Mouse (Mus musculus): ENCODE measurements at regions not wholly inside any gene's neighbourhood (a gene's known extent, or its start where the extent isn't known, plus 50 kb on each side); places are given as distances from the start of the nearest gene placed in this dataset.

DNA sequence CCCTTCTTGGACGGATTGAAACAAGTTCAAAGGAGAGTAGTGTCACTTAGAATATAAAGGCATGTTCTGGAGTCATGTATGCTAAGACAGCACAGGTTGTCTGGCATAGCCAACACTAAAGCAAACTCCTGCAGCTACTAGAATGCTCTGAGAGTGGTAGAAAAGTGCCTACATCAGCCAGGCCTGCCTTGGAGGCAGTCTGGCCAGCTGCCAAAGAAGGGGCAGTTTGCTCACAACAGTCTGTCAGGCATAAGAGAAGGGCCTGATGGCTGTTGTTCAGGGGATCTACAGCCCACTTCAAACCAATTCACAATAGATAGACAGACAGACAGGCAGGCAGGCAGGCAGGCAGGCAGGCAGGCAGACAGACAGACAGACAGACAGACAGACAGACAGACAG is 136.5 kb upstream of the Dap start:
- peak in 1 of 2 experiments; percentile 12 for DNase-seq (ENCODE audit: inconsistent age in 2 of 2, low spot score in 1 of 2)

DNA sequence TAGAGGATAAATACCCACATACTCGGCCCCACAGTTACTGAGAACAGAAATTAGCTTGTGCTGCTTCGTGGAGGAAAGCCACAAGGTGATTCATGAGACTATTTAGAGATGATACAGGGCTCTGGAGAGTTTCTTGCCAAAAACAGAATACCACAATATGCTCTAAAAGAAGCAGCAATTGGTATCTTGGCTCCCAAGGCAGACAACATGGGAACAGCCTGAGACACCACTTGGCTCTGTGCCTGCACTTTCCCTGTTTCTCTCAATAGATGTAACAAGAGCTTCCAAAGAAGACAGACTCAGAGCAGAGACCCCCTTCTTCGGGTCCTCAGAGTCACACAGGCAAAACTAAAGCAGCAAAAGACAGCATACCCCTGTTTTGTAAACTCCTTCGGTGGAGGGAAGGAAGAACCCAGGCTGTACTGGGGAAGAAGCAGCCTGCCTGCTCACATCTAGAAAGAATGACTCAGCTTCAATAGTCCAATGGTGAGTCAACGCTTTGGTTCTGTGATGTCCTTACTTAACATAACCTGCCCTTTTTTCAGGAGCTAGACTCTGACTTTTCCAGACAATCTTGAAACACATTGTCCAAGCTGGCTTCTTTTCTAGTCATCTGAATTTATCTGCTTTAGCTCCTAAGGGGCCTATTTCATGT is 132.1 kb upstream of the Dap start:
- DNase-seq (ENCODE audit: inconsistent age in 2 of 2, low spot score in 1 of 2): peak in 1 of 2 experiments; percentile 29

DNA sequence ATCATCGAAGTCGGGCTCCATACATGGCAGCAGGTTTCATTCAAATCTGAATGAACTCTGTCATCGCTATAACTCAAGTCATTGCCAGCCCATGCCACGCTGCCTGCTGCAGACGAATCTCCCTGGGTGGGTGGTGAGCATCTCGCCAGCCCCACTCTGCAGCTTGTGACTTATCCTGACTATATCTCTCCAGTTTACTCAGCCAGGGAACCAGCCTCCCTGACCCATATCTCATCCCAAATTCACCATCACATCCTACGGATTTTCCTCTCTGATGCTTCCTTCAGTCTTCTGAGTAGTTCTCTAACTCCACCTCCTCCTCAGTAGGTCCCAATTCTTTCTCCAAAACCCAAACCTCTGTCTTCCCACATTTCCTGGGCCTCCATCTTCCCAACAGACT is 127.9 kb upstream of the Dap start:
- DNase-seq (ENCODE audit: inconsistent age in 2 of 2, low spot score in 1 of 2): no peak

DNA sequence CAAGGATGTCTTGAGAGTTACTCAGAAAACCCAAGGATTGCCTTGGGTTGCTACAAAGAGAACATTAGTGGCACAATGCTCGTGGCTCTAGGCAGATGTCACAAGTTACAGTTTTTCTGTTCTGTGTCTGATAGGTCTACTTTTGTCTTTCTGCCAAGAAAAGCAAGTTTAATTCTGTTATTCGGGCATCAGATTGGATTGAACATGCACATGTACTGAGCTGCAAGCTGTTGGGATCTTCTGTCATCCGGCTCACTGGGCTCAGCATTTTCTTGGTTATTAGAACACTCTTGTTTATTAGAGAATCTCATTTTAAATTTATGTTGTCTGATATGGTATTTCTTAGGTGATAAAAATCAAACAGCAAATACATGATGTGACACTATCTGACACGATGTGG is 126.8 kb upstream of the Dap start:
- DNase-seq (ENCODE audit: inconsistent age in 2 of 2, low spot score in 1 of 2): peak in 1 of 2 experiments; percentile 26

DNA sequence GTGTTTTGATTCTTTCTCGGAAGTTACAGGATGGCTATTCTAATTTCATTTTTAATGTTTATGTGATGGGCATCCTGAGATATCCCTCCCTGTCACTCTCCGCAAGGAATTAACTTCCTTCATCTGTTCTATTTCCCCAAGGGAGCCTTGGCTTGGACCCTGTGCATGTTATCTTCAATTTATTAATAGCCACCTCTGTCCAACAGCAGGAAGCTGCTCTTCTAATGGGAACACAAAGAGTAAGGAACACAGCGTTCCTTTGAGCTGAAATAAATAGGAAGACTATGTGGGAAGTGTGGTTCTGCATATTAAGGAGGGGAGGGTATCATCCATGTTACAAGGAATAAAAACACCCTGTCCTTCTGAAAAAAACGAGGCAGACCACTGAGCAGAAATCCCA is 119.4 kb upstream of the Dap start:
- no peak for DNase-seq (ENCODE audit: inconsistent age in 2 of 2, low spot score in 1 of 2)

DNA sequence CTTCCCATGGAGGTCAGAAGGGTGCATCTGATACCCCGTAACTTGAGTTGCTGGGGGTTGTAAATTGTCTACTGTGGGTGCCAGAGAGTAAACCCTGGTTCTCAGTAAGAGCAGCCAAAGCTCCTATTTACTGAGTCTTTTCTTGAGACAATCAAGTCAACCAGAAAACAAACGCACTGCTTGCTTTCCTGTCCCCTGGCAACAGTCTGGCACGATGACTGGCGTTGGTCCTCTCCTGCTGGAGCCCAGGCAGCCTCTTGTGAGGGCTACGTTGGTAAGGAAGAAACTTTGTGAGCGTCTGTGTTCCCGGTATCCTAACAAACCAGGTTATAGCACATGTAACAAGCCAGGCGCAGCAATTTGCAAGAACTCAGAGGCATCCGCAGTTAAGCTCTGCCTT is 117.2 kb upstream of the Dap start:
- no peak for DNase-seq (ENCODE audit: inconsistent age in 2 of 2, low spot score in 1 of 2)

DNA sequence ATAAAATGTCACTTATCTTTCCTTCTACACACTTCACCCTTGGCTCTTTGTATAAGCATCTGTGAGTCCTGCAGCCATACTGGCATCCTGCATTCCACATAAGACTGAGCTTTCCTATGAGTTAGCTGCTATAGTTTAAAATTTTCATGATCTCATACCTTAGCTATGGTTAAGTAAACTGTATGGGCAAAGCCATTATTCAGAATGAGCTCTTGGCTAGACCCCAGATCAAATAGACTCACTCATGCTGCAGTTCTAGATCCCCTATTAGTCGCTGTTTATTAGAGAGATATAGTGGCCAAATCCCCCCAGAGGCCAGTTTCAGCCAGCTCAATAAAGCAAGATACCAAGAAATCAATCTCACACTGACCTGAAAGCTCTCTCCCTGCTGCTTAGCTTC is 110.9 kb upstream of the Dap start:
- DNase-seq (ENCODE audit: inconsistent age in 2 of 2, low spot score in 1 of 2): no peak

DNA sequence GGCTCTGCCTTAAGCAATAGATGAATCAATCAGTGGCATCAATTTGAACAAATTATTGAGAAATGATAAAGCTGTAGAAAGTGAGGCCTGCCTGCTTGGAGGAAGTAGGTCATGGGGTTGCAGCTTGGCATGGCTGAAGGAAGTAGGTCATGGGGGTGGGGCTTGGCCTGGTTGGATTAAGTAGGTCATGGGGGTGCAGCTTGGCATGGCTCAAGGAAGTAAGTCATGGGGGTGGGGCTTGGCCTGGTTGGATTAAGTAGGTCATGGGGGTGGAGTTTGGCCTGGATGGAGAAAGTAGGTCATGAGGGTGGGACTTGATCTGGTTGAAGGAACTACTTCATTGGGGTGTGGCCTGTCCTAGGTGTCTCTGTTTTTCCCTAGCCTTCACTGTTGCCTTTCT is 106.8 kb upstream of the Dap start:
- peak in 1 of 2 experiments; percentile 27 for DNase-seq (ENCODE audit: inconsistent age in 2 of 2, low spot score in 1 of 2)

DNA sequence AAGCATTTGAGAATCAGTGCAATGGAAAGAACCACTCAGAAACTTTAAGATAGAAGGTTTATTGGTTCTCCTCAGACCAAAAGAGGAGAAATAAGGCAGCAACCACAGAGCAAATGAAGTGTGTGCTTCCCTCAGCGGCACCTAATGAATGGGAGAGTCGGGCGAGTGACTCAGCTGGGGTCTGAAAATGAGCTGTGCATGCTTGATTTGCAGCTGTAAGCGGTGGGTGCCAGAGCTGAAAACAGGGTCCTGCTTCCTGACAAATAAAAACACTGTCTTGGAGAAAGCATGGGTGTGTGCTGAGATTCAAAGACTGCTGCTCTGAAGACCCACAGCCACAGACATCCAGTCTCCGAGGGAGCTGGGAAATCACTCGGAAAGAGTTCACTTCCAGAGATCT is 104.0 kb upstream of the Dap start:
- DNase-seq (ENCODE audit: inconsistent age in 2 of 2, low spot score in 1 of 2): no peak

DNA sequence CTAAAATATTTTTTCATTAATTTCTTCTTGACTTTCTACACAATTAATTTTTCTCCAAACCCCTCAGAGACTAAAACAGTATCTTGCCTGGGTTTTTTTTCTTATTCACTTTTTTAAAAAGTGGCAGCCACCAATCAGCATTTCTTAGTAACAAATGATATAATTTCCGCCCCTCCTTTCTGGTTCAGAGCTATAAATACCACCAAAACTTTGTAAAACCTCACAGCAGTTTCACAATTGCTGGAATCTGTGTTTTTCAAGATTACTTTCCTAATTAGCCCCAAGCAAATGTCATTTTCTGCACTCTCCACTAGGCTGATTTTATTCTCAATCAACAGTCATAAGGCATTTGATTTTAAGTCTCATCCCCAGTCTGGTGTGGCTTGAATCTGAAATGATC is 98.3 kb upstream of the Dap start:
- DNase-seq (ENCODE audit: inconsistent age in 2 of 2, low spot score in 1 of 2): no peak

DNA sequence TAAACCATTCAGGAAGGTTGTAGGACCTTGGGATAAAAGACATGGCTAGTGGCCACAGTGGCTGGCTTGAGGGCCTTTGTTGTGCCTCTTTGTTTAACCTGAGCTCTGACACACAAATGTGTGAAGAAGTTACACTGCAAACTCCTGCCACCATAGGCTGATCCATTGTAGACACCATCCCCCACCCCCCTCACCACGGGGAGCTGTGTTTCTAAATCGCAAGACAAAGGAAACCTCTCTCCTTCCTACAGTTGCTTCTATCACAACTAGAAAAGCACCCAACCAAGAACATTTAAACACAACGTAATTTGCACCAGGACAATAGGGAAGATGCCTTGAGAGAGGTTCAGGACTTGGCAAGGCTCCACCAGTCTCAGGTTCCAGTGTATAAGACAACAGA is 97.1 kb upstream of the Dap start:
- no peak for DNase-seq (ENCODE audit: inconsistent age in 2 of 2, low spot score in 1 of 2)

DNA sequence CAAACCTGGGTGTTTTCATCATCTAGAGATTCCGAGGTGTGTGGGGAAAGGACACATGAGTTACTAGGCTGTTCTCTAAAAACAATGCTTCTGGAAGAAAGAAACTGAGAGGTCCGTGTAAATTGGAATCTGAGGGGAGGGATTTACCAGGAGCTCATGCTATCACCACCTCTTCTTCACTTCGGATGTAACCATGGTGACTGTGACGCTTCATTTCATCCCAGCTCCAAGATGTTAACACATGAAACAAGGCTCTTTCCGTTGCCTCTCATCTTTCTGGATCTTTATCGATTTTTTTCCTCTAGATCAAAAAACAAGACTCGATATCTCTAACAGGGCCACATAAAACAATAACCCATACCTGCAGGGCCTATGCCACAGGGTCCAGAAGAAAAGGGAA is 89.2 kb upstream of the Dap start:
- no peak for DNase-seq (ENCODE audit: inconsistent age in 2 of 2, low spot score in 1 of 2)

DNA sequence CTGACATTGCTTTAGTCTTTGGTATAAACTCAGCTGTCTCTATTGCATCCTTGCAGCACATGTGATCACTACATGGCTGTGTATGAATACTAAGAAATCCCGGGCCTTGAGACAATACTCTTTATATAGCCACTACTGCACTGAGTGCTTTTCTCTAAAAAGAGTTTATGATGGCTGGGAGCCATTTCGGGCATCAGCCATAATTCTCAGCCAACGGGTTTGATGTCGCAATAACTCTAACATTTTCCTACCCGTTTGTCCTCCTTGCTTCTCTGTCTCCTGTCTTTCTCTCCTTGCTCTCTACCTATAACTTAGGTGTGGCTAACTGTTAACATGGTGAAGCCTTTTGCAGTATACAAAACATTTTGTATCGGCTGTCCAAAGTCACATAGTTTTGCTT is 85.5 kb upstream of the Dap start:
- no peak for DNase-seq (ENCODE audit: inconsistent age in 2 of 2, low spot score in 1 of 2)

DNA sequence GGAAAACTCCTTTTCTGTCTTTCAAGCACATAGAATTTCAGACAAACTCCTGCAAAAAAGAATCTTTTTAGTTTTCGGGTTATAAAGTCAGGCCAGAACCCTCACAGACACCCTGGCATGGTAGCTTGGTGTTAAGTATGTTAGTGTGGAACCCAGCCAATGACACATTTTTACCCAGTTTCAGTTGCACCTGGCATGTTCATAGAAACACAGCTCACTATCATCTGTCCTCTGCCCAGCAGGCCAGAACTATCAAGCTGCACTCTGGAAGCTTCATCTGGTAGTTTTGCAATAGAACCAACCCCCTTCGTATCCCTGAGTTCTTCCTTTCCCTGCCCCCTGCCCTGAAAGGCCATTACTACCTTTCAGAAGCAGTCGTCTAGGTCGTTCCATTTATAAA is 82.4 kb upstream of the Dap start:
- DNase-seq (ENCODE audit: inconsistent age in 2 of 2, low spot score in 1 of 2): no peak

DNA sequence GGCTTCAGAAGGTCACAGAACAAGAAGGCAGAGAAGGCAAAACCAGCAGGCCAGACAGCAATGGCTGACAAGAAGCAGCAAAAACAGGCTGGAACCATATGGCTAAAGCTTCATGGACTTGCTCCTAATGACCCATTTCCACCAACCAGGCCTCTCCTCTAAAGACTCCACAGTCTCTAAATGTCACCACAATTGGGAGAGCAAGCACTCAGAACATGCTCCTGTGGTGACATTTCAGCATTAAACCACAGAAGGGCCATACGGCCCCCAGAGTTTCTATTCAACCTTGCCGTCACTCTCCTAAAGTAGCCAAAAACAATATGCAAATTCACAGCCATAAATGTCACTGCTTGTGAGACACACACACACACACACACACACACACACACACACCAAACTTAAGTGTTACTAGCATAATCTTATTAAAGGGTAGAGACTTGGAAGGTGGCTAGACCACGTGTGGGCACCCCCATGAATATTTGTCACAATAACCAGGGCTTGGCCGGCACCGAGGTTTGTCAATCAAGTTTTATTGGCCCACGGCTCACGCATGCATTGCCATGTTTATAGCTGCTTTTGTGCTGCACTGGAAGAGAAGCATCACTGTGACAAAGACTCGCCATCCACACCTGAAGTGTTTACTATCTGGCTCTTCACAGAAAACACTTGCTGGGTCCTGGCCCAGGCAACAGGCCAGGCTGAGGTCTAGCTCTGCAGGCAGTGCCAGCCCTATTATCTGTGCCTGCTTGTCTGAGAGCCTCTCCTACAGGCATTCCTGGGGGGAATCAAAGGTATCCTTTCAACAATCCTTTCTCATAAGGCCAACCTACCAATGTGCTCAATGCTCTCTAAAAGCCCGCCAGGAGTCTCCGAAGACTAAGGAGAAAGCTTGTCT is 75.6 kb upstream of the Dap start:
- DNase-seq (ENCODE audit: inconsistent age in 2 of 2, low spot score in 1 of 2): no peak

DNA sequence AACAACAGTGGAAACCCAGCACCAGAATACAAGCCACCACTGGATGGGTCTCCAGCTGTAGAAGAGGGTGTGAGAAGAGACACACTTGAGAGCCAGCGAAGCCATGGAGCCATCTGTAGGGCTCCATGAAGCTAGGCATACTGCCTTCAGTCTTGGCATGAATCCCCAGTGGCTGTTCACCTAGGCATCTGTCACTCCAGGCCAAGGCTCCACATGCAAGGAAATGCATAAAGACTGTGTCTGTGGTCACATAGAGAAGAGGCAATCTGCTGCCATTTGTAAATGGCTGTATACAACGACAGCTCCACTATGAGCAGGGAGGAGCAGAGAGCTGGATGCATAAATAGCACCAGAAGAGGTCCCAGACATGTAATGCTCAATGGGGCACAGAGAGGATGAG is 74.3 kb upstream of the Dap start:
- DNase-seq (ENCODE audit: inconsistent age in 2 of 2, low spot score in 1 of 2): no peak

DNA sequence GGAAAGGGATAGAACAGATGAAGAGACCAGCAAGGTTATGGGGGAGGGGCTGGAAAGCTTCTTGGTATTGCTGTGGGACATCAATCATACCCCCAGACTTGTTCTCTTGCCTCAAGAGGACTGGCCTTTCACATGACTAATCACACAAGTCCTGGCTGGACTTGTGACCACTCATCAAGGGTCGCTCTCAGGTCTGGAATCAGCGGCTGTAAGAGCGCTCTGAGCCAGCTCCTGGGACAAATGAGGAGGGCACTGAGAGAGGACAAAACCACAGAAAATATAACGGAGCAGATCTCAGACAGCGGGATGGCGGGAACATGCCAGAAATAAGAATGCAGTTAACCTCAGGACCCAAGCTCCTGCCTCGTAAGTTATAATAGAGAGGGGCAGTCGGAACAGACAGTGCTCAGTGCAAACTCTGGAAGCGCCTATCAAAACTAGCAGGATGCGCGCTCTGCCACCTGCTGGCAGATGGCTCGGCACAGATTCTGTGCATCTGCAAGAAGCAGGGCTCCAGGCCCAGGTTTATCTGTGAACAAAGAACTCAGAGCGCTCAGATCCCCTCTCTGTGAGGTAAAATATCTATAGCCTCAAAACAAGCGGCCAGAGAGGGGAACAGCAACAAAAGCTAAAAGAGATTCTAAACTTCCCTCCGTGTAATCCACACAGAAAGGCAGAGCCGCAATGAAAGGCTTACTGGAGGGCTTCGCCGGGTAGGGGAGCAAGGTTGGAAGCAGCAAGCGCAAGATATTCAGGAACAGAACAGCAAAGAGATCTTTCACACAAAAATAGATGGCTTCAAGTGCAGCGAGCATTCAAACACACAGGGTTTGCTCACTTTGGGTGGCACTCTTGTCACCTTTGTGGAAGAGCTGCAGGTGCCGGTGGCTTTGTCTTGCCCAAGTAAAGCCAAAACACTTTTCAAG is 73.3 kb upstream of the Dap start:
- DNase-seq (ENCODE audit: inconsistent age in 2 of 2, low spot score in 1 of 2): peak; percentile 48 to 84

DNA sequence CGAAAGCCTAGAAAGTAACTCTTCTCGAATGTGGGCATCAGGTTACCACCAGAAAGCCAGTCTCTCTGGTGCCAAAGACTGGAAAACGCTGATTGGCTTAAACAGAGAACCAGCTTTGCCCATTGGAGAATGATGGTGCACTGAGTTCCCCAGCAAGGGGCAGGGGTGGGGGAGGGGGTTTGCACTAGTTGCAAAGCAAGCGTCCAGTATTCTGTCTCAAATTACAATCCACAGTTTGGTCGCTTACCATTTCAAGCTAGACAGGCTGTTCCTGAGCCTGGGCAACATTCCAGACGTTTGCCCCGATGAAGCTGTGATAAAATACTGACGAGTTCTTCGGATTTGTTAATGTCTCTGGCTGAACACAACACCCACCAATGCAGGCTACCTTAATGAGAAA is 69.0 kb upstream of the Dap start:
- peak in 1 of 2 experiments; percentile 6 for DNase-seq (ENCODE audit: inconsistent age in 2 of 2, low spot score in 1 of 2)

DNA sequence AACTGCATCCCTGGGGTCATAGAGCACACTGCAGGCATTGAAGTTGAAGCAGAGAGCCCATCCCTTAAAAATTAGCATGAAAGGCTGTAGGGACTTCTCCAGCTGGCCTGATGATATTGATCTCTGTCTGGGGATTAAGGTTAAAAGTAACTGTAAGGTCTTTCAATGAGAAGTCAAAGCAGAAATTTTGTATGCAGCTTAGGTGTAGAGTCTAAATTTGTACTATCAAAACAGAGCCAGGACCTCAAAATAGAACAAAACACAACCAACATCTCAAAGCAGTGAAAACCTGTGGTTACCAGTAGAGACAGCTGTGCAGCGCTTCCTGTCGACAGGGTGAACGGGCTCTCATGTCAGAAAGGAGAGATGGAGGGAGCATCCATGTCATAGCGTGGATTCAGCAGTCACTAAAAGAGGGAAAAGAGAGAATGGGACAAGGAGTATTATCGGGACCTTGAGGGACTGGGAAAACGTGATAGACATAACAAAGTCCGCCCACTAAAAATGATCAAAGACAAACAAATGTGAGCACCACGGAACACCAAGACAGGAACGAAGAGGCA is 57.5 kb upstream of the Dap start:
- DNase-seq (ENCODE audit: inconsistent age in 2 of 2, low spot score in 1 of 2): no peak

DNA sequence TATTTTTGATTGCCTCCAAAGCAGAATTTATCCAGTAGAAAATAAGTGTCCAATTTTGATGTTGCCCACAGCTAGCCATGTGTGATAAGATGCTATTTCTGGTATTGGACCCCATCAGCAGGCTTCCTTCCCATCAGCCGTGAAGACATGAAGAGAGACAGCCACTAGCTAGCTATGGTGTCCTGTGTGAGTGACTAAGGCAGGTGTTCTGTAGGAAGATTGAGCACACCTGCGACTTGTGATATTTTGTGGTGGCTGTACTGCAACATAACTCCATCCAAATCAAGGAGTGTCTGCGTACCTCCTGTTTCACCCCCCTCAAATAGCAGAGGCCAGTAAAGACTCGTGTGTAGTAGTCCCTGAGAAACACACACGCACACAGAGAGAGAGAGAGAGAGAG is 56.6 kb upstream of the Dap start:
- no peak for DNase-seq (ENCODE audit: inconsistent age in 2 of 2, low spot score in 1 of 2)

DNA sequence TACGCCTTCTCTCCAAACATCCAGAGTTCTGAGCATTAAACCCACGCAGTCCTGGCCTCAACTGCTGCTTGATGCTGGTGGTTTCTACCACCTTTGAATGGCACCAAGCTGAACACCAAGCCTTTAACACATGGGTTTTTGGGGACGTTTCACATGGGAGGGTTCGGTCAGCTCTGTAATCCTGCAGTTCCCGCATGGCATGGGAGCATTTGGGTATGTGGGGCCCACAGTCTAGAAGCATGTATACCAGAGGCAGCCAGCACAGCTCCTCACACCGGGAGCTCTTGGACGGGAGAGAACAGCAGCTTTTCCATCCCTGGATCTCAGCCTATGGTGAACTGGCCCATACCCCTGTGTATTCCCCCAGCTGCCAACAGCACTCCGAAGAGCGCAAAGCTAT is 55.9 kb upstream of the Dap start:
- no peak for DNase-seq (ENCODE audit: inconsistent age in 2 of 2, low spot score in 1 of 2)
